Mouse (Mus musculus): ENCODE results near the gene Nlrc4. TPM values are rescaled to one million over a fixed set of nuclear protein-coding genes. Genes with fewer than 3 reads are reported as not detected.

Gene Nlrc4
- total RNA-seq, 2 experiments from 2014 or later: 10.3 to 12.3 TPM

Other genes starting within 250 kb of the Nlrc4 start
- gene Memo1, start 163.6 kb downstream of the Nlrc4 start, total RNA-seq (2014; fragmentation: Nextera tagmentation): 83.0 and 92.0 TPM in 2 replicates
- gene Memo1, start 163.6 kb downstream of the Nlrc4 start, total RNA-seq (2017): 97.9 and 115 TPM in 2 replicates
- gene Dpy30, start 135.2 kb downstream of the Nlrc4 start, total RNA-seq (2014; fragmentation: Nextera tagmentation): 207 and 255 TPM in 2 replicates
- 171 and 231 TPM in 2 replicates for gene Dpy30, start 135.2 kb downstream of the Nlrc4 start, total RNA-seq (2017)
- gene Spast, start 120.2 kb downstream of the Nlrc4 start, total RNA-seq (2014; fragmentation: Nextera tagmentation): 27.3 and 28.8 TPM in 2 replicates
- 54.7 and 70.0 TPM in 2 replicates for gene Spast, start 120.2 kb downstream of the Nlrc4 start, total RNA-seq (2017)
- gene Slc30a6, start 63.5 kb downstream of the Nlrc4 start, total RNA-seq (2014; fragmentation: Nextera tagmentation): 4.5 and 15.7 TPM in 2 replicates
- 6.8 and 13.4 TPM in 2 replicates for gene Slc30a6, start 63.5 kb downstream of the Nlrc4 start, total RNA-seq (2017)
- 22.9 and 56.6 TPM in 2 replicates for gene Yipf4, start 30.4 kb upstream of the Nlrc4 start, total RNA-seq (2014; fragmentation: Nextera tagmentation)
- gene Yipf4, start 30.4 kb upstream of the Nlrc4 start, total RNA-seq (2017): 46.2 and 59.6 TPM in 2 replicates
- gene Birc6, start 69.2 kb upstream of the Nlrc4 start, total RNA-seq (2014; fragmentation: Nextera tagmentation): 156 and 191 TPM in 2 replicates
- gene Birc6, start 69.2 kb upstream of the Nlrc4 start, total RNA-seq (2017): 122 and 145 TPM in 2 replicates

Measured in granulocyte monocyte progenitor cell, adult 5-6 weeks (primary cell).